Mouse (Mus musculus) megakaryocyte, embryonic 14.5 days (primary cell): Measurements from ENCODE around the gene Olfr1375.
"Not testable (repeated sequence)": the region's sequence is repeated elsewhere in the genome, so short reads cannot be mapped to it uniquely, and the experiment has no call there.

Experiments
- FLI1 ChIP-seq: IDR thresholded peaks from 2 replicates; pipeline ENCODE4 v1.6.1; 2012; ENCODE audit warnings: low read length, inconsistent platforms, mixed read lengths
- GATA1 ChIP-seq: IDR thresholded peaks from 3 replicates; pipeline ENCODE4 v1.6.1; 2012; ENCODE audit warnings: mixed read lengths, low read length, inconsistent platforms, borderline replicate concordance

- not testable (repeated sequence) for TF ChIP-seq GATA1, FLI1
Measured at GRCm38 (mm10) chr11:51047809-51048208, at the start of gene Olfr1375.
